Mouse (Mus musculus): ENCODE results near the gene Hnrnpm.

- TF ChIP-seq CTCF (conservative IDR thresholded peaks at IDR 0.05; ENCODE audit: insufficient read depth, insufficient read length, low read depth, low read length) (no peak), POLR2A (IDR thresholded peaks at IDR 0.05; ENCODE audit: low read depth, low read length) (no peak)
Observed at GRCm38 (mm10) chr17:33607273-33607672, 79.4 kb downstream of the Hnrnpm start.
